Mouse (Mus musculus) heart, postnatal 0 days (tissue): ENCODE results near the gene Rapgef2.

Experiments
- CTCF ChIP-seq: IDR thresholded peaks from 2 replicates; pipeline ENCODE4 v1.5.1; 2016; ENCODE audit warnings: antibody characterized with exemption, control low read depth, low read depth
- EP300 ChIP-seq: IDR thresholded peaks from 2 replicates; pipeline ENCODE4 v1.6.1; 2016; ENCODE audit warnings: antibody characterized with exemption, low read depth

GRCm38 (mm10) chr3:79297281-79297680, 11.0 kb upstream of the Rapgef2 start:
- TF ChIP-seq CTCF (no peak), EP300 (no peak)
